Mouse (Mus musculus): ENCODE measurements at regions not wholly inside any gene's neighbourhood (a gene's known extent, or its start where the extent isn't known, plus 50 kb on each side); places are given as distances from the start of the nearest gene placed in this dataset.
"Not testable (repeated sequence)": the region's sequence is repeated elsewhere in the genome, so short reads cannot be mapped to it uniquely, and the experiment has no call there.

GRCm38 (mm10) chr3:134330943-134331342 is 94.7 kb downstream of the Cxxc4 start:
- H3K9ac ChIP-seq = peak overlapping the region; percentile 35
- no peaks in the 10 kb centered on the region for H3K9me3 ChIP-seq
- H3K27me3 ChIP-seq (replicated peaks) = no peaks in the 10 kb centered on the region
- peak overlapping the region; percentile 35 for H3K4me3 ChIP-seq
- H3K4me1 ChIP-seq = peaks cover 12% of the 10 kb centered on the region
- no peaks in the 10 kb centered on the region for H3K36me3 ChIP-seq (replicated peaks)
- ATAC-seq (replicated peaks) = peak; percentile 82
- peak overlapping the region; percentile 51 for H3K4me2 ChIP-seq
- peak overlapping the region; percentile 77 for H3K27ac ChIP-seq
- WGBS = 30% methylated on average over 11 of the region's 11 CpGs

GRCm38 (mm10) chr3:134331499-134332153 is 95.3 kb downstream of the Cxxc4 start:
- ATAC-seq (replicated peaks) = peak; percentile 93
- peak overlapping the region; percentile 77 for H3K27ac ChIP-seq
- H3K36me3 ChIP-seq (replicated peaks) = no peaks in the 10 kb centered on the region
- 32% methylated on average over 16 of the region's 16 CpGs for WGBS
- no peaks in the 10 kb centered on the region for H3K27me3 ChIP-seq (replicated peaks)
- peak overlapping the region; percentile 35 for H3K4me3 ChIP-seq
- peak overlapping the region; percentile 51 for H3K4me2 ChIP-seq
- no peaks in the 10 kb centered on the region for H3K9me3 ChIP-seq
- H3K9ac ChIP-seq = peak overlapping the region; percentile 35
- peaks cover 12% of the 10 kb centered on the region for H3K4me1 ChIP-seq

- not testable (repeated sequence) for H3K4me3 ChIP-seq; H3K27ac ChIP-seq; H3K9ac ChIP-seq; H3K36me3 ChIP-seq (replicated peaks); H3K4me1 ChIP-seq; H3K9me3 ChIP-seq; H3K4me2 ChIP-seq; ATAC-seq (replicated peaks); H3K27me3 ChIP-seq (replicated peaks)
- WGBS = 86% methylated on average over 3 of the region's 3 CpGs
Measured at GRCm38 (mm10) chr3:134339093-134339695, 102.9 kb downstream of the Cxxc4 start.

GRCm38 (mm10) chr3:134365948-134366347 is 129.7 kb downstream of the Cxxc4 start:
- H3K27ac ChIP-seq = no peak overlapping the region
- no peaks in the 10 kb centered on the region for H3K27me3 ChIP-seq (replicated peaks)
- 89% methylated on average over 4 of the region's 4 CpGs for WGBS
- ATAC-seq (replicated peaks) = no peak
- no peak overlapping the region for H3K4me3 ChIP-seq
- no peaks in the 10 kb centered on the region for H3K9me3 ChIP-seq
- no peak overlapping the region for H3K9ac ChIP-seq
- H3K4me2 ChIP-seq = no peak overlapping the region
- H3K4me1 ChIP-seq = peaks cover 8% of the 10 kb centered on the region; the same call in 1 of the 2 replicates
- no peaks in the 10 kb centered on the region for H3K36me3 ChIP-seq (replicated peaks)

- Histone ChIP-seq H3K27me3 (replicated peaks) (no peaks in the 10 kb centered on the region), H3K9me3 (no peaks in the 10 kb centered on the region), H3K4me3 (no peak overlapping the region), H3K36me3 (replicated peaks) (no peaks in the 10 kb centered on the region), H3K4me1 (peaks cover 8% of the 10 kb centered on the region; the same call in 1 of the 2 replicates), H3K9ac (no peak overlapping the region), H3K4me2 (no peak overlapping the region), H3K27ac (no peak overlapping the region)
- no peak for ATAC-seq (replicated peaks)
- WGBS = 87% methylated on average over 3 of the region's 3 CpGs
Measured at GRCm38 (mm10) chr3:134366761-134367160, 130.5 kb downstream of the Cxxc4 start.

- H3K4me2 ChIP-seq = no peak overlapping the region
- H3K27me3 ChIP-seq (replicated peaks) = no peaks in the 10 kb centered on the region
- no peaks in the 10 kb centered on the region for H3K36me3 ChIP-seq (replicated peaks)
- H3K4me1 ChIP-seq = peaks cover 8% of the 10 kb centered on the region; the same call in 1 of the 2 replicates
- no peaks in the 10 kb centered on the region for H3K9me3 ChIP-seq
- H3K9ac ChIP-seq = no peak overlapping the region
- no peak for ATAC-seq (replicated peaks)
- no peak overlapping the region; the same call in 1 of the 2 replicates for H3K27ac ChIP-seq
- no peak overlapping the region for H3K4me3 ChIP-seq
Measured at GRCm38 (mm10) chr3:134368591-134368990, 132.3 kb downstream of the Cxxc4 start.

GRCm38 (mm10) chr3:134369126-134369525 is 132.8 kb downstream of the Cxxc4 start:
- Histone ChIP-seq H3K36me3 (replicated peaks) (no peaks in the 10 kb centered on the region), H3K27ac (no peak overlapping the region), H3K4me3 (no peak overlapping the region), H3K4me2 (no peak overlapping the region), H3K9me3 (no peaks in the 10 kb centered on the region), H3K4me1 (peaks cover 8% of the 10 kb centered on the region; the same call in 1 of the 2 replicates), H3K9ac (no peak overlapping the region), H3K27me3 (replicated peaks) (no peaks in the 10 kb centered on the region)
- ATAC-seq (replicated peaks) = peak; percentile 54
- WGBS = 55% methylated on average over 4 of the region's 4 CpGs

- Histone ChIP-seq H3K9me3 (no peaks in the 10 kb centered on the region), H3K27ac (no peak overlapping the region), H3K4me1 (no peaks in the 10 kb centered on the region), H3K36me3 (replicated peaks) (no peaks in the 10 kb centered on the region), H3K27me3 (replicated peaks) (no peaks in the 10 kb centered on the region), H3K9ac (no peak overlapping the region), H3K4me3 (no peak overlapping the region), H3K4me2 (no peak overlapping the region)
- WGBS = 81% methylated on average over 2 of the region's 2 CpGs
- ATAC-seq (replicated peaks) = no peak
Measured at GRCm38 (mm10) chr3:134379549-134379948, 143.3 kb downstream of the Cxxc4 start.

GRCm38 (mm10) chr3:134390472-134391336 is 154.4 kb downstream of the Cxxc4 start:
- no peaks in the 10 kb centered on the region for H3K36me3 ChIP-seq (replicated peaks)
- H3K27ac ChIP-seq = no peak overlapping the region
- no peaks in the 10 kb centered on the region for H3K4me1 ChIP-seq
- ATAC-seq (replicated peaks) = peak; percentile 90
- 67% methylated on average over 4 of the region's 4 CpGs for WGBS
- no peak overlapping the region for H3K4me3 ChIP-seq
- H3K4me2 ChIP-seq = no peak overlapping the region
- H3K9ac ChIP-seq = no peak overlapping the region
- no peaks in the 10 kb centered on the region for H3K9me3 ChIP-seq
- no peaks in the 10 kb centered on the region for H3K27me3 ChIP-seq (replicated peaks)

GRCm38 (mm10) chr3:134400395-134401090 is 164.3 kb downstream of the Cxxc4 start:
- Histone ChIP-seq H3K4me1 (no peaks in the 10 kb centered on the region), H3K4me2 (no peak overlapping the region), H3K9me3 (no peaks in the 10 kb centered on the region), H3K4me3 (no peak overlapping the region), H3K27me3 (replicated peaks) (no peaks in the 10 kb centered on the region), H3K36me3 (replicated peaks) (no peaks in the 10 kb centered on the region), H3K27ac (no peak overlapping the region), H3K9ac (no peak overlapping the region)
- 39% methylated on average over 4 of the region's 4 CpGs for WGBS
- ATAC-seq (replicated peaks) = no peak

- Histone ChIP-seq H3K4me3 (no peak overlapping the region), H3K36me3 (replicated peaks) (no peaks in the 10 kb centered on the region), H3K27ac (no peak overlapping the region), H3K4me2 (no peak overlapping the region), H3K9me3 (no peaks in the 10 kb centered on the region), H3K27me3 (replicated peaks) (no peaks in the 10 kb centered on the region), H3K4me1 (no peaks in the 10 kb centered on the region), H3K9ac (no peak overlapping the region)
- ATAC-seq (replicated peaks) = 0 out of 2 replicates have a peak, but pooled peaks have one; percentile 54
- WGBS = 70% methylated on average over 17 of the region's 17 CpGs
Measured at GRCm38 (mm10) chr3:134415606-134416328, 179.5 kb downstream of the Cxxc4 start.
